Mouse (Mus musculus) CD4-positive, CD25-positive, alpha-beta regulatory T cell, adult 4 months (primary cell): ENCODE results near the gene Slc30a1. TPM values are rescaled to one million over a fixed set of nuclear protein-coding genes. Genes with fewer than 3 reads are reported as not detected.

ENCODE experiments used
- ATAC-seq: one replicate; pipeline ENCODE4 v1.8.0; 2017
- polyA plus RNA-seq, 2 experiments: library from polyadenylated mRNA; unstranded; fragments of 100-300 nt; shearing (Covaris generic); gene quantifications; one replicate each; pipeline ENCODE4 v1.2.1; 2017

Gene Slc30a1
- polyA plus RNA-seq = 1 to 10 TPM; 1.4 to 1.8 TPM

- ATAC-seq = peak; percentile 92
Measured at GRCm38 (mm10) chr1:191906571-191907430, at the start of gene Slc30a1. Gene Slc30a1 (plus strand): TSS chr1:191906767.

- ATAC-seq = no peak
Measured at GRCm38 (mm10) chr1:191856886-191857651, 49.5 kb upstream of the Slc30a1 start.

GRCm38 (mm10) chr1:191858136-191858535 lies 48.4 kb upstream of the Slc30a1 start:
- ATAC-seq = no peak

GRCm38 (mm10) chr1:191859847-191860246 lies 46.7 kb upstream of the Slc30a1 start:
- no peak for ATAC-seq

GRCm38 (mm10) chr1:191861247-191861646 lies 45.3 kb upstream of the Slc30a1 start:
- no peak for ATAC-seq

- no peak for ATAC-seq
Measured at GRCm38 (mm10) chr1:191863833-191864550, 42.6 kb upstream of the Slc30a1 start.

- ATAC-seq = no peak
Measured at GRCm38 (mm10) chr1:191864551-191865027, 42.0 kb upstream of the Slc30a1 start.

- no peak for ATAC-seq
Measured at GRCm38 (mm10) chr1:191872076-191872710, 34.4 kb upstream of the Slc30a1 start.

- no peak for ATAC-seq
Measured at GRCm38 (mm10) chr1:191875006-191875405, 31.6 kb upstream of the Slc30a1 start.

- no peak for ATAC-seq
Measured at GRCm38 (mm10) chr1:191875683-191876305, 30.8 kb upstream of the Slc30a1 start.

- no peak for ATAC-seq
Measured at GRCm38 (mm10) chr1:191877681-191878080, 28.9 kb upstream of the Slc30a1 start.

GRCm38 (mm10) chr1:191878518-191878921 lies 28.0 kb upstream of the Slc30a1 start:
- no peak for ATAC-seq

- ATAC-seq = no peak
Measured at GRCm38 (mm10) chr1:191880247-191880646, 26.3 kb upstream of the Slc30a1 start.

- no peak for ATAC-seq
Measured at GRCm38 (mm10) chr1:191880921-191881609, 25.5 kb upstream of the Slc30a1 start.

- no peak for ATAC-seq
Measured at GRCm38 (mm10) chr1:191881663-191882062, 24.9 kb upstream of the Slc30a1 start.

GRCm38 (mm10) chr1:191882474-191883206 lies 23.9 kb upstream of the Slc30a1 start:
- no peak for ATAC-seq

GRCm38 (mm10) chr1:191883654-191884053 lies 22.9 kb upstream of the Slc30a1 start:
- no peak for ATAC-seq

GRCm38 (mm10) chr1:191891912-191892311 lies 14.7 kb upstream of the Slc30a1 start:
- ATAC-seq = no peak

GRCm38 (mm10) chr1:191894386-191894785 lies 12.2 kb upstream of the Slc30a1 start:
- ATAC-seq = no peak

- no peak for ATAC-seq
Measured at GRCm38 (mm10) chr1:191894857-191895256, 11.7 kb upstream of the Slc30a1 start.
